7 mouse cellular contexts compared by ENCODE assay signal in genomic region chr2:75705162-75705752, GRCm38 (mm10). TPM values are rescaled to one million over a fixed set of nuclear protein-coding genes. Genes with fewer than 3 reads are reported as not detected.
DNase-seq lines count a peak whose midpoint lies in the region; ATAC-seq lines count a peak whose summit lies in the region.

No protein-coding gene starts in this region.

- peak; percentile 14 for DNase-seq in right cerebral cortex, postnatal 4 days
- no peak for DNase-seq in right cerebral cortex, adult 18-20 months
- DNase-seq in intestine, embryonic 14.5 days (ENCODE audit: low spot score), result no peak
- peak; percentile 70 for DNase-seq in skeletal muscle tissue, adult 2 months (ENCODE audit: low read depth, low spot score)

- no peaks in the 10 kb centered on the region for H3K27me3 ChIP-seq in intestine, embryonic 14.5 days (replicated peaks; ENCODE audit: control insufficient read depth, insufficient read depth, low read length)
- H3K27me3 ChIP-seq in lung, embryonic 15.5 days, result no peaks in the 10 kb centered on the region

- peak overlapping the region; percentile 97 for H3K27ac ChIP-seq in intestine, embryonic 14.5 days (ENCODE audit: low read depth)
- peak overlapping the region; percentile 98 for H3K27ac ChIP-seq in lung, embryonic 15.5 days

- H3K4me3 ChIP-seq in intestine, embryonic 14.5 days (ENCODE audit: low read depth, low read length), result peak overlapping the region; percentile 87
- peak overlapping the region; percentile 92 for H3K4me3 ChIP-seq in lung, embryonic 15.5 days

- H3K36me3 ChIP-seq in intestine, embryonic 14.5 days (ENCODE audit: control insufficient read depth, insufficient read depth, low read length), result no peaks in the 10 kb centered on the region
- no peaks in the 10 kb centered on the region for H3K36me3 ChIP-seq in lung, embryonic 15.5 days

- peaks cover 21% of the 10 kb centered on the region for H3K4me1 ChIP-seq in intestine, embryonic 14.5 days (replicated peaks; ENCODE audit: control insufficient read depth, insufficient read depth, low read length)
- peaks cover 40% of the 10 kb centered on the region for H3K4me1 ChIP-seq in lung, embryonic 15.5 days

- H3K9me3 ChIP-seq in intestine, embryonic 14.5 days (ENCODE audit: control insufficient read depth, low read length), result peaks cover 6% of the 10 kb centered on the region; the same call in 1 of the 2 replicates
- no peaks in the 10 kb centered on the region for H3K9me3 ChIP-seq in lung, embryonic 15.5 days

- ATAC-seq in erythroid progenitor cell, adult 5-6 weeks (replicated peaks; ENCODE audit: low FRiP score, poor library complexity, severe bottlenecking), result peak; percentile 30
- peak; percentile 20 for ATAC-seq in intestine, embryonic 14.5 days (replicated peaks; ENCODE audit: low FRiP score, low TSS enrichment, low read depth)
- ATAC-seq in lung, embryonic 15.5 days (ENCODE audit: borderline replicate concordance, extremely low read depth, low FRiP score, low TSS enrichment), result peak; percentile 0; the same call in 1 of the 2 replicates
- ATAC-seq in cerebellum, adult (ENCODE audit: insufficient number of reproducible peaks, low FRiP score, low TSS enrichment), result no peak

- 16% methylated on average over 19 of the region's 19 CpGs for WGBS in intestine, embryonic 14.5 days
- WGBS in lung, embryonic 15.5 days, result 8% methylated on average over 19 of the region's 19 CpGs

- peak overlapping the region; percentile 93 for H3K9ac ChIP-seq in intestine, embryonic 14.5 days (ENCODE audit: low read length)
- H3K9ac ChIP-seq in lung, embryonic 15.5 days, result peak overlapping the region; percentile 95

- peak overlapping the region; percentile 68 for H3K4me2 ChIP-seq in intestine, embryonic 14.5 days (ENCODE audit: low read length)
- peak overlapping the region; percentile 91 for H3K4me2 ChIP-seq in lung, embryonic 15.5 days

RNA-seq across cellular contexts. Expression of gene Nfe2l2, which starts 0.8 kb away (rescaled TPM):
- 83.6 and 99.3 TPM in 2 replicates for total RNA-seq in erythroid progenitor cell, adult 5-6 weeks (2015; ENCODE audit: low replicate concordance)
- 63.1 and 65.1 TPM in 2 replicates for total RNA-seq in erythroid progenitor cell, adult 5-6 weeks (2017; ENCODE audit: low replicate concordance)
- 69.4 and 71.7 TPM in 2 replicates for polyA plus RNA-seq in intestine, embryonic 14.5 days (2014; fragmentation: Nextera tagmentation; extraction: Ambion mirVana)
- 92.9 and 99.0 TPM in 2 replicates for polyA plus RNA-seq in lung, embryonic 15.5 days (2015; fragmentation: Nextera tagmentation; extraction: Ambion mirVana)

RNA-seq across cellular contexts. Expression of gene Hnrnpa3, which starts 46.2 kb away (rescaled TPM):
- 321 and 355 TPM in 2 replicates for total RNA-seq in erythroid progenitor cell, adult 5-6 weeks (2015; ENCODE audit: low replicate concordance)
- 329 and 477 TPM in 2 replicates for total RNA-seq in erythroid progenitor cell, adult 5-6 weeks (2017; ENCODE audit: low replicate concordance)
- 230 TPM in 2 replicates for polyA plus RNA-seq in intestine, embryonic 14.5 days (2014; fragmentation: Nextera tagmentation; extraction: Ambion mirVana)
- 378 and 410 TPM in 2 replicates for polyA plus RNA-seq in lung, embryonic 15.5 days (2015; fragmentation: Nextera tagmentation; extraction: Ambion mirVana)

Comparison
In these comparisons a context has a peak if more than half of its experiments do, and no peak if none do; other contexts are left out.
1. DNase-seq: peak in right cerebral cortex, postnatal 4 days (single experiment) and skeletal muscle tissue, adult 2 months (single experiment); none in right cerebral cortex, adult 18-20 months (single experiment) and intestine, embryonic 14.5 days (single experiment).